Mouse (Mus musculus) urinary bladder, postnatal 25 days (tissue): Measurements from ENCODE around the gene Lrba.

Source experiments
- DNase-seq: peaks from one replicate; pipeline ENCODE4 v3.0.0; 2022; ENCODE audit warnings: low spot score

The Lrba gene

DNA sequence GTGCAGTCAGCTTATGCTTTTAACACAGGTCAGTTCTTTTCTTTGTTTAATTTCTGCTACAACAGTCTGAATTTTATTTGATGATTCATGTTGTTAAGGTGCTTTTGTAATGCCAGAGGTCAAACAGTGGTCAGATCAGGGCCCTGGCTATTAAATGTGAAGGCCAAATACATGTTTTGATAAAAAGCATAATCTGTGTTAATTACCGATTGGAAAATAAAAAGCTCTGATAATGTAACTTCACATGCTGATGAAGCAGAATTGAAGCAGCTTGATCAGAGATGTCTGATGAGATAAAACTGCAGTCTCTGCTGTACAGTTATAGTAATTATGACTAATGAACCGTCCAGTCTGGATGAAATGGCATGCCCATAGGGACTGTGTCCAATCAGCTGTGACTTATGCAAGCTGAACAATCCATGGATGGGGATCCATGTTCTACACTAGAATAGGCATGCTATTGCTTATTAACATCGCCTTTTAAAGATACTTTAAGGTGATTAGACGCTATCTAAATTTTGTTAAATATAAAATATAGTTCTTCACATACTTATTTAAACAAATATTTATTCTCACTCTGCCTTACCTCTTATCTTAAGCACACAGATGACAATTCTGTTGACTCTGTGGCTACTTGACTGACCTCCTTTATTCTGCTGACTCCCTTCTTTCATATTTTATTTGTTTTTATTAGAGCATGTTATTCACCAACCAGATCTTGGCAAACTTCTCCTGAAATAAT lies 336.0 kb downstream of the Lrba start:
- no peak for DNase-seq

DNA sequence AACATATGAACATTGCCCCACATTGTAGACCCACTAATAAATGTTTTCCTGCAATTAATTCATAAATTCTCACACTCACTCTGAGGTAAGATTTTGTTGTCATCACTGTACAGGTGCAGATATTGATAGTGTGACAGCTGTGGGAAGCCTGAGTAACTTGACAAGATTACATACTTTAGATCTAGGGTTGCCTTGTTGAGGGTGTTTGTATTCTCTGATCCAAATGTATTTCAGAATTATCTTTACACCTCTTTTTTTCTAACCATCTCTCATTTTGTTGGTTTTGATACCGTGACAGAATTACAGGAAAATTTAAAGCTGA lies 336.5 kb downstream of the Lrba start:
- DNase-seq: no peak

DNA sequence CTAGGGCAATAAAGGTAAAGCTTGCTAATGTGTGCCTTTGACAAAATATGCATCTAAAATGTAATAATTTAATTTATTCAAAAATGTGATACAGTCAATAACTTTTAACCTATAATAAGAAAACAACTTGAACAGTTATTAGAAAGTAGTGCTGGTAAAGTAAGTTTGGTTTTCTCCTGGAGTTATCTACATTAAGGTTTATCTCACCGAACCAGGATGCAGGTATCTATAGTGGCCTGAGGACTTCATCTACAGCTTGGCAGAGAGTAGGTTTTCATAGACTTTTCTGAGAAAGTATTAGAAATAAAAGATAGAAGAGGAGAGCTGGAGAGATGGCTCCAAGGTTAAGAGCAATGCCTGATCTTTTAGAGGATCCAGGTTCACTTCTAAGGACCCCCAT lies 336.9 kb downstream of the Lrba start:
- no peak for DNase-seq

DNA sequence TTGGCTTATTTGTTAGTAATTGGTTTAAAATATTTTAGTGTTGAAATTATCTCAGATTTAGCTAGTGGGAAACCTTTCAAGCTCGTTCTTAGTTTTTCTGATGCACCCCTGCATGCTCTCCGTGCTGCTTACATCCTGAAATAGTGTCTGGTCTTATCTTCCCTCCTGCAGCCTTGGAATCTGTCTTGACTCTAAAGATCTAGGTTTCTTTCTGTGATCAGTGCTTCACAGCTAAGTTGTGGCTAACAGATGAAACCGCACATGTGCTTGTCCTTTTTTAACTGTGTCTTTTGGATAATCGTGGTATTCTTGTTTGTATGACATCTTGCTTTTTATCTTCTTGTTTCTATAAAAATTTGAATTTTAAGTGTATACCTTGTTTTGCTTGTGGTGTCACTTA lies 342.8 kb downstream of the Lrba start:
- DNase-seq: no peak

DNA sequence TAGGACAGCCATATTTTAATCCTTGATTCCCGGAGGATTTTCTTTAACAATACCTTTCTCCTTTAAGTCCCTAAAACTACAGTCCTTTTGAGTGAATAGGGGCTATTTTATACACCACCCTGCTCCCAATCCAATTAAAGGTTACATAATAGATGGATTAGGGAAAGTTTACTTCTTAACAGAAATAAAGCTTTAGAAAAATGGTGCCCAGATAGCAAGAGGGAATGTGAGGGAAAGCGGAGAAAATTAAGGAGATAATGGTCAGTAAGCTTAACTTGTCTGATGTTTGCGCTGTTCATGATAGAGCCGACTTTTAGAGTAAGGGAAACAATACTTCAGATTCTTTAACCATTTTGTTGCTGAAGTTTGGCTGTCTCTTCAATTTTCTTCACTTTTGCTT lies 347.0 kb downstream of the Lrba start:
- DNase-seq: no peak

DNA sequence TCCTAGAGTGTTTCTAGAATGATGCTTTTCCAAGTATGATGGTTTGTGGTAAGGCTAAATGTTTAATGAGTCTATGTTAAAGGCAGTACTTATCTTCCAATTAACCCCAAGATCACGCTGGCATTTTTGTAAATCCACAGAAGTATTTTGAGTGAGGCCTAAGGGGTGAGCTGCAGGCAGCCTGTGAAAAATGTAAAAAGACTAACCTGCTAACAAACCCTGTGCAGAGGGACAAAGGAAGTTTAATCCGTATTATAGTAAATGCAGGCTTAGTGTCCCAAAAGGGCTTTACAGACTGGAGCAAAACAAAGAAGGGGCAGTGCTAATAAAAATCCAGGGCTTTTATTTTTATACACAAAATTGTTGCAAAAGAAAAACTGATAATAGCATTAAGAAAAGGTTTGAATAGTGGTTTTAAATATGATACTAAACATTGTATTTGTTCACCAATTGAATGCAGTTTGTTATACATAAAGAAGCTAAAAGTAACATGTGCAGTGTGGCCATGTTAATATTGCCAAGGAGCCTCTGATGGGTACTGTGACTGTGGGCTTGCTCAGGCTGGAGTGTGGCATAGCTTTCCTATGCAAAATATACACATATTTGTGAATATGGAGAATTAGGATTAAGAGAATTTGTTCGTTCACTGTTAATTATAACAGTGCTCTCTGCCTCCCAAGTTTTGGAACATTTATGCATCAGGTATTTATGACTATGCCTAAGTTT lies 348.2 kb downstream of the Lrba start:
- DNase-seq: no peak

DNA sequence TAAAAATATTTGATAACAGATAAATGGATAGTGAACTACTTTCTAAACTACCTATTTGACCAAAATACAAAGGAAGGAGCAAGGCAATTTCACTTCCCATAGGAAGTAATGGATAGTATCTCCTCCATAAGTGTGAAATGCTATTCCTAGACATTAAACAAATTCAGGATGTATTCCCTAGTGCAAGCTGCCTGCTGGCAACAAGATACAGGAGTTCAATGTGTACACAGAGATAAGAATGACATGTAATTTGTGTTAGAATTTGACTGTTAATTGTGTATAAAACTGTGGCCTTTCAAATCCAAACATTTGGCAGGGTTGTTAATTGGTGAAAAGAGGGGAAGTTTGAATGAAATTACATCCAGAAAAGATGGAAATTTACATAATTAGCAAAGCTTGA lies 350.8 kb downstream of the Lrba start:
- no peak for DNase-seq

DNA sequence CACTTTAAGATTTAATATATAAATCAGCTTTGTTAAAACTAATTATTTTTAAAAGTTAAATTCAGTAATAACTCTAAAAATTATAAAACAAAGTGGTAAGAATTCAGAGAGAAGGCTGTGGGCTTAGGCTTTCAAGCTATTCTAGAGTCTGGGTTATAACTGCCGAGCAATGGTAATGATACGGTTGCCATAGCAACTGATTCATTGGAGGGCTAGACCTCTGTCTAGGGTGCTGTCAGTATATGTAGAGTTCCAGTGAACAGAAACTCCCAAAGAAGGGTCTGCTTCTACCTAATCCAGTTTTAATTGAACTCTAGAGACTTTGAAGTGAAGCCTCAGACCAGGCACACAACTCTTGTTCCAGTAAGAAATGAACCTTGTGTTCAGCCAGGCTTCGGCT lies 377.8 kb downstream of the Lrba start:
- no peak for DNase-seq

DNA sequence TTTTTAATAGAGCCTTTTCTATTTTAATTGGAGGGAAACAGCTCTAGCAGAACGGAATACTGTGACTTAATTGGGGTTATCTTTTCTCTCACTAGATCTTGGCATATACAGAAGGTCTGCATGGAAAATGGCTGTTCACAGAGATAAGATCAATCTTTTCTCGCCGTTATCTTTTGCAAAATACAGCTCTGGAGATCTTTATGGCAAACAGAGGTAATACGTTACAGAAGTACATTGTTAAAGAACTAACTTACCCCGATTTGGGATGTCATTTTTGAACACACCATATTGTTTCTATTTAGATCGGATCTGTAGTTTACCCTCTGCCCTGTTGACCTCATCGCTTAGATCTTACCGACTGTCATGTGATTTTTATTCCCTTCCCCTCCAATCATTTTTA lies 381.3 kb downstream of the Lrba start:
- no peak for DNase-seq

DNA sequence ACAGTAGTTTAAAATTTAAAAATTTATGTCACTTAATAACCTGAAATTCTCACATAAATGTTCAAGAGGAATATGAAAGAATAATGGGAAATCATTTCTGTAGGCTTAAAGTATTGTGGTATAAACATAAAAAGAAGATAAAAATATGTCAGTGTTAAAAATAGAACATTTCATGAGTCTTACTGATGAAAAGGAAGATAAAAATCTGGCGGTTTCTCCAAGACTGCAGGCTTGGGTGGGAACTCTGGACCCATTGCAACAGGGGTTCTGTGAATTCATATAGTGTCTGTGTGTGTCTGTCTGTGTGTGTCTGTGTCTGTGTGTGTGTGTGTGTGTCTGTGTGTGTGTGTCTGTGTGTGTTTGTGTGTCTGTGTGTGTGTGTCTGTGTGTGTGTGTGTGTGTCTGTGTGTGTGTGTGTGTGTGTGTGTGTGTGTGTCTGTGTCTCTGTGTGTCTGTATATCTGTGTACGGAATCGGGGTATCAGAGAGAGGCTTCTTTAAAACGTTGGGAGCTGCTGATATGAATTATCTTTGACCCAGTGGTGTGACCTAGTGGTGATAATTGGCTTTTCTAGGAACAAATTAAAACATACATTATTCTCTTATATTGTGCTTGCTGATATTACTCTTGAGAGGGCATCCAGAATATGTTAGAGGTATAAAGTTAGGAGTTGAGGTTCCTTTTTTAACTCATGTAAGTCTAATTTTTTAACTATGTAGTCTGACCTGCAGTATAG lies 402.7 kb downstream of the Lrba start:
- DNase-seq: no peak

DNA sequence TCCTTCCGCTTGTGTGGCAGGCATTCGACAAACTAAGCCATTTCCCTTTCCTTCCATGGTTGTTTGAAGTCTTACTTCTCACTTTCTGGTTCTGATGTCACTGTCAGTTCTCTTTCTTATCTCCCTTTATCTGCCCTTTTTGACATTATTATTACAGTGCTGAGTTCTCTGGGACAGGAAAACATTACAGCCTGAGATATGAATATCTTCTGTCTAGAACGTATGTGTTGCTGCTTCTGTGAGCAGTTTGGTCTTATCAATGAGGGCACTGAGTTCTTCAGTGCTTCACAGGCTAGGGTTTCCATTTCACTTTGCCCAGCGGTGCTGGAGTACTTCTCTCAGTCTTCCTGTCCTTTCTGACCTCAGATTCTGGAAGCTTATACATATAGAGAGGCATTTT lies 404.9 kb downstream of the Lrba start:
- DNase-seq: no peak

DNA sequence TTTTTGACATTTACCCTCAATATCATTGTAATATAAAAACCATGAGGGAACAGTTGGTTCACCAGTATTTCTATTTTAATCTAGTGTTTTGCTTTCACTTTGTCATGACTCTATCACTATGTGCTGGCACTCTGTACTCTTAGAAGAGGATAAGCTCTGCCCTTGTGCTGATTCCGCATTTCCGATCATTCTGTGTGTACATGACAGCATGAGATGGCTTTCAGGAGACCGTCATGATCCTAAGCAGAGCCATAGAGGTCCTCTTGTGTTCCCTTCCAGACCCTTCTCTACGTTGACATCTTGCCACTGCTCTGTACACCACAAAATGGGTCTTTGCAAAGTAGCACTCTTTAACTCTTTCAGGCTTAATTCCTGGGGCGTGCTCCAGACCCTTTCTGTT lies 411.0 kb downstream of the Lrba start:
- no peak for DNase-seq

DNA sequence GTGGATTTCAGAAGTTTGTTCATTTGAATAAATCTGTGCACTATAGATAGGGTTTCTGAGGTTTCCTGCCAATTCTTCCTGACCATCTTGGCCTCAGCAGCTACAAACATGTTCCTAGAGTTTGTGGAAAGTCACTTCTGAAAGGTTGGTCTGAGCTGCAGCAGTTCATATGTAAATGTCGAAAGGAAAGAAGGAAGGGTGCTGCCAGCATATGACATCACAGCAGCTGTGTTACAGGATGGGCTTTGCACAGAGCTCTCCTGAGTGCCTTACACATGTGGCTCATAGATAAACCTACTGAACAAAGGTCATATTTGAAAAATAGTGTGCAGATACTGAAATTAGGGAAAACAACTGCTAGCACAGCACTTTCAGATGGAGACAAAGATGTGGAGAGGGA lies 411.5 kb downstream of the Lrba start:
- DNase-seq: no peak

DNA sequence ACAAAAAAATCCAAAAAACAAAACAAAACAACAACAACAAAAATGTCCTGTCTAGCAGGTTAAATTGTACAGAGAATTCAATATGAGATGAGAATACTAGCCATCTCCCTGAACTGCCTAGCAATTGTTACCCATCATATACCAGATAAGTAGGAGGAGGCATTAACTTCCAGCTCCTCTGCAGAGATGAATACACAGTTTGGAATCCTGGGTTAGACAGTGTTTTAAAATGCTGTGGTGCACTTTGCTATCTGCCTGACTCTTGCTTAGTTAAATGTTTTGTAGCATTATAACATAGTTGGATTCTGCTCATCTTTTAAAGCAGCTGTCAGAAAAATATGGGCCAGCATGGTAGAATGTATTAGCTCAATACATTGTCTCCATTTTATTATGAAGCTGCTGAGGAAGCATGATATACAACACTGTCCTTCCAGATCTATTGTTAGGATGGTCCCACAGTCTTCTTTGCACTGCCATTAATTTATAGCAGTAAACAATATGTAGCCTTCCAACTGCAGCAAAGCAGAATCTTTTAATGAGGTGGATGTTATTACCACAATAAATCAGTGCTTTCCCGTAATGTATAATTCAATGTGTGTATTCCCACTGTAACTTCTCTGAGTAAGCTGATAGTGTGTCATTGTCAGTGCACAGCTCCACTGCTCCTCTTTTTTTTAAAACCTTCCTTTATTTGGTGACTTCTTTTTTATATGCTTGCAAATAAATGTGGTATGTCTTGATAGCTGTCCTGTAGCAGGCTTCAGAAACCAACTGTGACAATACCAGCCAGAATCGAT lies 414.3 kb downstream of the Lrba start:
- no peak for DNase-seq

DNA sequence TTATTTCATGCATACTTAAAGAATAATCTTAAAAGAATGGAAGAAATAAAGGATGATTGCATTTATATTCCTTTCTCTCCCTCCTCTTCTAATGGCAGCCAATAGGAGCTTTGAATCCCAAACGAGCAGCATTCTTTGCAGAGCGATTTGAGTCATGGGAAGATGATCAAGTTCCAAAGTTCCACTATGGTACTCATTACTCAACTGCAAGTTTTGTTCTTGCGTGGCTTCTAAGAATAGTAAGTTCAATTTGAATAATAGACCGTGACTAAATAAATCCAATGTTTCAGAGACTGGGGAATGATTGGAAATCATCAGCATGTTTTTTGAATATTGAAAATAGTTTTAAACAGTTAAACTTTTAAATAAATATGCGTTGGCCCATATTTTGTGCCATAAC lies 416.9 kb downstream of the Lrba start:
- no peak for DNase-seq

DNA sequence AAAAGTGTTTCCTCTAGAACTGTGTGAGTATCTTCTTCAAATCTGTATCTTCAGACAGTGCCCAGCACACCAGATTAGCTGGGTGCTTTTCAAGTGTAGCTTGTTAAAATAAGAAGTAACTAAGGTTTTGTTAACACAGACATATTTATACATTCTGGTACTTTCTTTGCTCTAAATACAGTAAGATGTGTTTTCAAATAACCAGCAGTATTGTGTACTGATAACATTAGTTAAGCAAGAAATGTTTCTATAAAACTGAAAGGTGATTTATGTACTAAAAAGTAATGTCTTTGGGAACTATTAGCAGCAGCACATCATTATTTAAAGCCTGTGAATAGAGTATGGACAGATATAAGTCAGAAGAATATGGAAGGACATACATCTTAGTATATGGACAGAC lies 417.3 kb downstream of the Lrba start:
- DNase-seq: no peak

DNA sequence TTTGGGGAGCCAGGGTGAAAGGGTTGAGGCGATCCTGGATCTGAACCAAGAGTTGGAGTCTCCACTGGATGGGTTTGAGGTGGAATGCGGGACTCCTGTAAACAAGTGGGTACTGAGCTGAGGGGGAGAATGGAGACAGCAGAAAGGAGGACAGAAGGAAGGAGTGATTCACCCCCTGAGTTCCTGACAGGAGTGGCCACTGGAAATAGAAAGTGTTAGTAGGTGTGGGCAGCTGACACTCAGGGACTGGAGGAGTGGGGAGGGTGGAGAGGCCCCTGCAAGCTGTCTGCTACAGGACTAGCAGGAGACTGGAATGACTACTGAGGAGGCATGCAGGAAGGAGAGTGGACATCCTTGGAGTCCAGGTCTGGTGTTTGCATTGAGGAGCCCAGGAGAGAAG lies 422.3 kb downstream of the Lrba start:
- no peak for DNase-seq

DNA sequence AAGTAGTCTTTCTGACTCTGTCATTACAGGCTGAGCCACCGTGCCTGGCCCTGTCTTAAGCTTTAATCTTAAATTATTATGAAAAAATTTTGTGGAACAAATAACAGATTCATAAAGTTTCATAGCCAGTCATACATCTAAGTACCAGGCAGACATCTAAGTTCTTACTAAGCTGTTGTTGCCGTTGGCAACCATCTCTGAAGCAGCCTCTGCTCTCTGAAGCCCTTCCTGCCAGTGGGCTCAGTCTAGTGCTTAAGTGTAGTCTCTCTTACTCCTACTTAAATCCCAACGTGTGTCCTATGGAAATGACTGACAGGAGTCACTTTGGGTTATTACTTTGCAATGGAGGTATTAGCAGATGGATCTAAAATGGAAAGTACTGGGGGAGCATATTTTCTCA lies 426.5 kb downstream of the Lrba start:
- no peak for DNase-seq

DNA sequence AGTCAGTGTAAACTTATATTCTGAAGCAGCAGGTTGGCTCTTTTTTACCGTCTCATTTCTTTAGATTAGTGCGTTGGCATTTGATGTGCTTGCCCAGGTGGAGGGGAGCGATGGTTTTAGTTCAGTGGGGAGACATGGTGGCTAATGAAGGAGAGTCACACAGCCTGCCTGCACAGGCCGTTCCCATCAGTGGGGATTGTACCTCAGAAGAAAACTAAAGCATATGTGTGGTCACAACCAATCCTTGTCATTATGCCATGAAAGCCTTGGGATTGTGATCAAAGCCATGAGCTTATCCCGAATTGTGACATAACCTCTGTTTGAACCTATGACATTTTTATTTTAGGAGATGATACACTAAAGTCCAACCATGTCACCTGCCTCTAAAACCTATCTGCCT lies 434.8 kb downstream of the Lrba start:
- no peak for DNase-seq

DNA sequence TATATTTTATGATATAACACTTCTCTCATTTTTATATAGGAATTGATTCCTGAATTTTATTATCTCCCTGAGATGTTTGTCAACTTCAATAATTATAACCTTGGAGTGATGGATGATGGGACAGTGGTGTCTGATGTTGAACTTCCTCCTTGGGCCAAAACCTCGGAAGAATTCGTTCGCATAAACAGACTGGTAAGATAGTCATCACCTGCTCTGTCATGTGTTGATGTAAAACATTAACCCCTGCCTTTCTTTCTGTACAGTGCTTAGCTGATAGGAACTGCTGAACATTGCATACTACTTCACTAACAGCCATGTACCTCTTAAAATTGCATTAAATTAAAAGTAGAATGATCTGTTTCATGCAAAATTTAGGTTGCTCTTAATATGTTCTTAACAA lies 439.9 kb downstream of the Lrba start:
- DNase-seq: no peak

DNA sequence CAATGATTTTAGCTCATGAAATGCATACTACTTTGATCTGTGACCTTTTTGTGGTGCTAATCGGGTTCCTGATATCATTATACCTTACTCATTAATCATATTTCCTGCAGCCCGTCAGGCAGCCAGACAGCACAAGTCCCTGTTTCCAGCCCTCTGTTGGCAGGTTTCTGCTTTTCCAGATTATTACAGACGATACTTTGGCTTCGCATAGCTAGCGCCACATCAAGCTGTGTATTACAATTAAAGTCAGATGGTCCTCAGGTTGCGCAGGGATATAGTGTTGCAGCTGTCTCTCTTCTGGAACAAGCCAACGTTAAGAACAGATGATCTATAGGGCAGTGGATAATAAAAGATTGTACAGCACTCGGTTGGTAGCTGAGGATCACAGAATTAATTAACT lies 443.7 kb downstream of the Lrba start:
- no peak for DNase-seq

DNA sequence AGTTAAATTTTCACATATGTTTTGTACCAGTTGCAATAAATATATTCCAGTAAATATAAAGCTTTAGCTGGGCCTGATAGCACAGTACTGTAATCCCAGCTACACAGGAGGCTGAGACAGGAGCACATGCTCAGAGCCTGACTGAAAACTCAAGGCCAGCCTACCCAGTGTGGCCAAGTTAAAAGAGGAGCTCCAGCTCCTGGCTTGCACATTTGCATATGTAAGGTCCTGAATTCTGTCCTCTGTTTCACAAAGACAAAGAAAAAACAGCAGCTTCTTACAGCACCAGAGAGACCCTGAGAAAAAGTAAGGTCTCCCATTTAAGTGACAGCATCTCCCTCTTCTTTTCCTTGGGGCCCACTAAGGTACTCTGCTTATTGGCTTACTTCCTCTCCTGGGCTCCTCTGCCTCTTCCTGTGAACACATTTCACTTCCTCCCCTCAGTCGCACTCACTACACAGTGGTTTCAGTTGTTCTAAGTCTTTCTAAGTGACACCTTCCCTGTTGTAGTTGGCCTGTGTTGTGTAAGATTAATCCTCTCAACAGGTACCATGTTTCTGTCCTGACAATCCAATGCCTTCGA lies 453.2 kb downstream of the Lrba start:
- no peak for DNase-seq
